Mouse (Mus musculus) lung, postnatal 0 days (tissue): Measurements from ENCODE around the gene Rhog. TPM values are rescaled to one million over a fixed set of nuclear protein-coding genes. Genes with fewer than 3 reads are reported as not detected.
A peak's percentile ranks its signal among the peaks of the same experiment; 100 is the strongest.

Source experiments
- ATAC-seq: fragments of 200-750 bp; cut with Nextera tagmentation; 2 replicates; pipeline ENCODE4 v1.8.0; 2017; ENCODE audit warnings: moderate library complexity
- DNase-seq: peaks from one replicate; pipeline ENCODE4 v3.0.0-alpha.2; 2016; ENCODE audit warnings: low spot score
- H3K27ac ChIP-seq: fragments of 300-500 bp; sonication (generic); 2 replicates; pipeline ENCODE4 v1.5.1; 2014; ENCODE audit warnings: antibody characterized with exemption, mild to moderate bottlenecking, low read length, mixed read lengths
- H3K27me3 ChIP-seq: fragments of 300-500 bp; sonication (generic); replicated peaks from 2 replicates; pipeline ENCODE4 v1.6.1; 2014; ENCODE audit warnings: low read length, mixed read lengths; ENCODE audit not compliant: insufficient read depth
- H3K36me3 ChIP-seq: fragments of 300-500 bp; sonication (generic); 2 replicates; pipeline ENCODE4 v1.6.1; 2014; ENCODE audit warnings: low read length, mixed read lengths; ENCODE audit not compliant: insufficient read depth
- H3K4me1 ChIP-seq: fragments of 300-500 bp; sonication (generic); 2 replicates; pipeline ENCODE4 v1.6.1; 2014; ENCODE audit warnings: antibody characterized with exemption, low read depth, low read length, mixed read lengths; ENCODE audit not compliant: insufficient read depth
- H3K4me2 ChIP-seq: fragments of 300-500 bp; sonication (generic); replicated peaks from 2 replicates; pipeline ENCODE4 v1.6.1; 2014; ENCODE audit warnings: low read depth, mild to moderate bottlenecking, low read length, moderate library complexity, mixed read lengths
- H3K4me3 ChIP-seq: fragments of 300-500 bp; sonication (generic); 2 replicates; pipeline ENCODE4 v1.5.1; 2014; ENCODE audit warnings: low read depth, low read length
- H3K9ac ChIP-seq: fragments of 300-500 bp; sonication (generic); replicated peaks from 2 replicates; pipeline ENCODE4 v1.6.1; 2014; ENCODE audit warnings: low read depth, mild to moderate bottlenecking
- H3K9me3 ChIP-seq: fragments of 300-500 bp; sonication (generic); 2 replicates; pipeline ENCODE4 v1.6.1; 2016; ENCODE audit warnings: low read length, mixed read lengths
- CTCF ChIP-seq: IDR thresholded peaks from 2 replicates; pipeline ENCODE4 v1.5.1; 2016; ENCODE audit warnings: antibody characterized with exemption, mild to moderate bottlenecking
- EP300 ChIP-seq: IDR thresholded peaks from 2 replicates; pipeline ENCODE4 v1.6.1; 2016; ENCODE audit warnings: antibody characterized with exemption, mild to moderate bottlenecking, control low read depth
- WGBS: fragments of 180-500 bp; shearing (Covaris S2); extraction: QIAGEN DNeasy Blood & Tissue Kit; methylation state at CpG from one replicate; pipeline ENCODE4 v1.1.7; 2014; 5-methylcytosine and 5-hydroxymethylcytosine counted together
- polyA plus RNA-seq: library from polyadenylated mRNA; unstranded; fragments of >200 nt; fragmentation: Nextera tagmentation; extraction: Ambion mirVana; gene quantifications from 2 replicates; pipeline ENCODE4 v1.2.1, GENCODE M21; 2015

Rhog gene
- polyA plus RNA-seq, 1 experiment from 2014 or later, result 141 TPM

DNA sequence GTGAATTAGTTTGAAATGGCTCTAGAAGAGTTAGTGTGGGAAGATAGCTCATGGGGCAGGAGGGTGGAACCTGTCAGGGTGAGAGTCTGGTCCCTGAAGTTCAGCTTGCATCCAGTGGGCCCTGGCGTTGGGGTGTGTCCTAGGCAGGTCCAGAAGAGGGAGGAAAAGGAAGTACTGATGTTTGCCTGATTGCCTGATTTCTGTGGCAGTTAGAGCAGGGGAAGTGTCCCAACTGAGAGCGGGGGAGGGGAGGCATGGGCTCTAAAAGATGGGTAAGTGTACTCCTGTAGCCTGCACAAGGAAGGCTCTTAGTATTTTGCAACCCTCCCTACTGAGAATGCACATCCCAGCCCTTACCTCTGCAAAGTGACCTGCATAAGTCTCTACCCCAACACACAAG is 12.0 kb downstream of the Rhog start:
- TF ChIP-seq EP300 (peak; percentile 13; the same call in 1 of the 2 replicates), CTCF (no peak)
- 47% methylated on average over 2 of the region's 2 CpGs for WGBS
- DNase-seq, result peak; percentile 70
- no peak overlapping the region for H3K9ac ChIP-seq
- peaks cover 16% of the 10 kb centered on the region; the same call in 1 of the 2 replicates for H3K36me3 ChIP-seq
- H3K4me2 ChIP-seq, result no peak overlapping the region
- no peak overlapping the region for H3K4me3 ChIP-seq
- H3K27me3 ChIP-seq, result no peaks in the 10 kb centered on the region
- H3K4me1 ChIP-seq, result peaks cover 53% of the 10 kb centered on the region
- H3K27ac ChIP-seq, result peak overlapping the region; percentile 76
- H3K9me3 ChIP-seq, result no peaks in the 10 kb centered on the region
- peak; percentile 29 for ATAC-seq

GRCm38 (mm10) chr7:102242917-102243316 is 12.9 kb downstream of the Rhog start:
- no peaks in the 10 kb centered on the region for H3K27me3 ChIP-seq
- no peak for TF ChIP-seq EP300
- TF ChIP-seq CTCF, result no peak
- H3K4me1 ChIP-seq, result peaks cover 46% of the 10 kb centered on the region
- WGBS, result 51% methylated on average over 3 of the region's 3 CpGs
- DNase-seq (no peak), ATAC-seq (no peak)
- H3K27ac ChIP-seq, result no peak overlapping the region
- H3K4me2 ChIP-seq, result no peak overlapping the region
- H3K4me3 ChIP-seq, result no peak overlapping the region
- H3K36me3 ChIP-seq, result peaks cover 19% of the 10 kb centered on the region; the same call in 1 of the 2 replicates
- H3K9ac ChIP-seq, result no peak overlapping the region
- no peaks in the 10 kb centered on the region for H3K9me3 ChIP-seq

DNA sequence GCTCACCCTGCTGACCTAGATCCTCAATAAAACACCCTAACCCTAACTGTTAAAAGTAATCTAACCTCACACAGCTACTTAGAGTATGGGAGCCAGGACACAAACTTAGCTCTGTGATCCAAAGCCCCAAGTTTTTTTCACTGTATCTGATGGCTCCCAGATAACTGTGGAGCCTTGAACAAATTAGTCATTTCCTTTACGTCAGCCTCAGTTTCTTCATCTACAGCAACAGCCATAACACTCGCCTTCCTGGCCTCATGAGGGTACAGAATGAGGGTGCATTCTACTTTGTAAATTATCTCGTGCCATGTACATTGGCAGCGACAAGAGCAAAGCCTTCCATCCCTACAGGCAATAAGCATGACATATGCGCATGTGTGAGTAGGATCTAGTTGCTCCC is 13.5 kb downstream of the Rhog start:
- Histone ChIP-seq H3K4me1 (peaks cover 42% of the 10 kb centered on the region), H3K9me3 (no peaks in the 10 kb centered on the region), H3K4me2 (no peak overlapping the region), H3K4me3 (no peak overlapping the region), H3K9ac (no peak overlapping the region), H3K36me3 (peaks cover 19% of the 10 kb centered on the region; the same call in 1 of the 2 replicates), H3K27me3 (no peaks in the 10 kb centered on the region), H3K27ac (no peak overlapping the region)
- TF ChIP-seq EP300 (no peak), CTCF (no peak)
- 74% methylated on average over 5 of the region's 5 CpGs for WGBS
- ATAC-seq (no peak), DNase-seq (no peak)

- peaks cover 14% of the 10 kb centered on the region for H3K4me1 ChIP-seq
- no peak for DNase-seq
- peak; percentile 16; the same call in 1 of the 2 replicates for ATAC-seq
- no peak for TF ChIP-seq EP300
- TF ChIP-seq CTCF, result no peak
- H3K27ac ChIP-seq, result no peak overlapping the region
- no peak overlapping the region for H3K9ac ChIP-seq
- no peaks in the 10 kb centered on the region for H3K9me3 ChIP-seq
- no peak overlapping the region for H3K4me2 ChIP-seq
- H3K36me3 ChIP-seq, result peaks cover 25% of the 10 kb centered on the region; the same call in 1 of the 2 replicates
- WGBS, result 74% methylated on average over 16 of the region's 16 CpGs
- no peak overlapping the region for H3K4me3 ChIP-seq
- no peaks in the 10 kb centered on the region for H3K27me3 ChIP-seq
Observed at GRCm38 (mm10) chr7:102239591-102239990, 16.3 kb downstream of the Rhog start.

GRCm38 (mm10) chr7:102238686-102239286 is 17.1 kb downstream of the Rhog start:
- Histone ChIP-seq H3K4me3 (no peak overlapping the region), H3K36me3 (peaks cover 25% of the 10 kb centered on the region; the same call in 1 of the 2 replicates), H3K27me3 (no peaks in the 10 kb centered on the region), H3K4me1 (peaks cover 6% of the 10 kb centered on the region; the same call in 1 of the 2 replicates), H3K4me2 (no peak overlapping the region), H3K27ac (no peak overlapping the region), H3K9me3 (no peaks in the 10 kb centered on the region), H3K9ac (no peak overlapping the region)
- no peak for ATAC-seq
- WGBS, result 87% methylated on average over 8 of the region's 8 CpGs
- no peak for DNase-seq
- TF ChIP-seq EP300 (no peak), CTCF (no peak)

GRCm38 (mm10) chr7:102233059-102233458 is 22.8 kb downstream of the Rhog start:
- Histone ChIP-seq H3K27me3 (no peaks in the 10 kb centered on the region), H3K9ac (no peak overlapping the region), H3K9me3 (no peaks in the 10 kb centered on the region), H3K36me3 (0 out of 2 replicates have a peak, but pooled peaks cover 6% of the 10 kb centered on the region), H3K4me3 (no peak overlapping the region), H3K4me2 (no peak overlapping the region), H3K27ac (no peak overlapping the region), H3K4me1 (no peaks in the 10 kb centered on the region)
- no peak for TF ChIP-seq CTCF
- TF ChIP-seq EP300, result no peak
- DNase-seq, result no peak
- 65% methylated on average over 4 of the region's 4 CpGs for WGBS
- ATAC-seq, result no peak
